Mouse (Mus musculus) retina, embryonic 14.5 days (tissue): ENCODE measurements at regions not wholly inside any gene's neighbourhood (a gene's known extent, or its start where the extent isn't known, plus 50 kb on each side); places are given as distances from the start of the nearest gene placed in this dataset.
"Not testable (repeated sequence)": the region's sequence is repeated elsewhere in the genome, so short reads cannot be mapped to it uniquely, and the experiment has no call there.

Source experiments
- DNase-seq: peaks from one replicate; pipeline ENCODE4 v3.0.0-alpha.2; 2015; ENCODE audit warnings: low spot score

GRCm38 (mm10) chr6:107012938-107013511, 213.1 kb upstream of the Crbn start:
- DNase-seq, result peak; percentile 42

GRCm38 (mm10) chr6:107019126-107019525, 219.2 kb upstream of the Crbn start:
- no peak for DNase-seq

GRCm38 (mm10) chr6:107045177-107045576, 245.3 kb upstream of the Crbn start:
- DNase-seq, result no peak

GRCm38 (mm10) chr6:107051604-107052003, 251.7 kb upstream of the Crbn start:
- DNase-seq, result no peak

- DNase-seq, result no peak
Measured at GRCm38 (mm10) chr6:107052180-107052579, 252.3 kb upstream of the Crbn start.

GRCm38 (mm10) chr6:107059001-107059765, 259.3 kb upstream of the Crbn start:
- no peak for DNase-seq

GRCm38 (mm10) chr6:107062886-107063565, 263.1 kb upstream of the Crbn start:
- DNase-seq, result no peak

- no peak for DNase-seq
Measured at GRCm38 (mm10) chr6:107070441-107070840, 270.6 kb upstream of the Crbn start.

- DNase-seq, result no peak
Measured at GRCm38 (mm10) chr6:107092600-107092999, 292.7 kb upstream of the Crbn start.

GRCm38 (mm10) chr6:107128716-107129115, 328.8 kb upstream of the Crbn start:
- DNase-seq, result no peak

GRCm38 (mm10) chr6:107167736-107168491, 361.7 kb upstream of the Lrrn1 start:
- no peak for DNase-seq

- DNase-seq, result no peak
Measured at GRCm38 (mm10) chr6:107218309-107218708, 311.3 kb upstream of the Lrrn1 start.

- no peak for DNase-seq
Measured at GRCm38 (mm10) chr6:107218721-107219120, 310.8 kb upstream of the Lrrn1 start.

GRCm38 (mm10) chr6:107222602-107223001, 307.0 kb upstream of the Lrrn1 start:
- DNase-seq, result no peak

- DNase-seq, result not testable (repeated sequence)
Measured at GRCm38 (mm10) chr6:107229843-107230242, 299.7 kb upstream of the Lrrn1 start.

- DNase-seq, result no peak
Measured at GRCm38 (mm10) chr6:107237692-107238091, 291.9 kb upstream of the Lrrn1 start.

- DNase-seq, result no peak
Measured at GRCm38 (mm10) chr6:107243981-107244380, 285.6 kb upstream of the Lrrn1 start.

GRCm38 (mm10) chr6:107280348-107280747, 249.2 kb upstream of the Lrrn1 start:
- DNase-seq, result no peak

GRCm38 (mm10) chr6:107290850-107291249, 238.7 kb upstream of the Lrrn1 start:
- DNase-seq, result no peak

- peak; percentile 6 for DNase-seq
Measured at GRCm38 (mm10) chr6:107303676-107304369, 225.7 kb upstream of the Lrrn1 start.

- no peak for DNase-seq
Measured at GRCm38 (mm10) chr6:107319565-107319964, 210.0 kb upstream of the Lrrn1 start.

- no peak for DNase-seq
Measured at GRCm38 (mm10) chr6:107350503-107350902, 179.1 kb upstream of the Lrrn1 start.
